In genomic region chr13:109440881-109441280, GRCm38 (mm10) we compare ENCODE assay signal across 8 mouse cellular contexts.
A peak's percentile ranks its signal among the peaks of the same experiment; 100 is the strongest.
DNase-seq lines count a peak whose midpoint lies in the region; ATAC-seq lines count a peak whose summit lies in the region.

No protein-coding gene starts in this region.

- intact Hi-C loops in left cerebral cortex, postnatal 25 days (cut with DNase I), result loop anchor here (5.0 to 10.0 kb wide), 4 partner anchors 106 to 381 kb away; no protein-coding TSS in a partner anchor

- no peaks in the 10 kb centered on the region for H3K27me3 ChIP-seq in intestine, embryonic 16.5 days (replicated peaks; ENCODE audit: control insufficient read depth, insufficient read depth, low read length)

- peak; percentile 99 for ATAC-seq in intestine, embryonic 16.5 days
- ATAC-seq in megakaryocyte-erythroid progenitor cell, adult 5-6 weeks (replicated peaks; ENCODE audit: low FRiP score, low TSS enrichment, poor library complexity, severe bottlenecking), result peak; percentile 95

- H3K4me1 ChIP-seq in intestine, embryonic 16.5 days (ENCODE audit: control insufficient read depth, insufficient read depth, low read length), result peaks cover 6% of the 10 kb centered on the region

- H3K9me3 ChIP-seq in intestine, embryonic 16.5 days (ENCODE audit: control insufficient read depth, low read length), result no peaks in the 10 kb centered on the region

- DNase-seq in adrenal gland, adult 2 months, result peak; percentile 90
- peak; percentile 70 for DNase-seq in embryo, embryonic 11.5 days (ENCODE audit: low read depth, low spot score)
- peak; percentile 59 to 76 for DNase-seq in gastrocnemius, postnatal 4 days (ENCODE audit: low spot score in 2 of 2)
- peak; percentile 83 to 91 for DNase-seq in left cerebral cortex, postnatal 25 days (ENCODE audit: low spot score in 2 of 2)
- peak; percentile 86 for DNase-seq in right cerebral cortex, postnatal 25 days
- peak; percentile 54 for DNase-seq in urinary bladder, postnatal 25 days (ENCODE audit: low spot score)

- H3K36me3 ChIP-seq in intestine, embryonic 16.5 days (ENCODE audit: control insufficient read depth, insufficient read depth, low read length), result no peaks in the 10 kb centered on the region

- H3K4me3 ChIP-seq in intestine, embryonic 16.5 days (ENCODE audit: low read length), result peak overlapping the region; percentile 55

- H3K9ac ChIP-seq in intestine, embryonic 16.5 days (ENCODE audit: low read depth, low read length), result peak overlapping the region; percentile 67

- WGBS in intestine, embryonic 16.5 days, result under 1% methylated on average over 12 of the region's 12 CpGs

- peak overlapping the region; percentile 84 for H3K4me2 ChIP-seq in intestine, embryonic 16.5 days (ENCODE audit: low read depth, low read length)

- peak overlapping the region; percentile 49 for H3K27ac ChIP-seq in intestine, embryonic 16.5 days (ENCODE audit: low read length)

Comparison
In these comparisons a context has a peak if more than half of its experiments do, and no peak if none do; other contexts are left out.
1. Peak in every context shown above with its lines: DNase-seq, ATAC-seq, H3K4me3 ChIP-seq and H3K27ac ChIP-seq.